Mouse (Mus musculus) CH12.LX (cell line): ENCODE measurements at regions not wholly inside any gene's neighbourhood (a gene's known extent, or its start where the extent isn't known, plus 50 kb on each side); places are given as distances from the start of the nearest gene placed in this dataset.

Experiments
- DNase-seq: peaks from one replicate; pipeline ENCODE4 v3.0.0-alpha.2; 2013; ENCODE audit errors: extremely low read depth
- H3K27ac ChIP-seq: 2 replicates; pipeline ENCODE4 v1.5.1; 2012; ENCODE audit warnings: low read depth, mild to moderate bottlenecking, control low read depth, moderate library complexity; ENCODE audit not compliant: insufficient read depth
- H3K27me3 ChIP-seq: replicated peaks from 2 replicates; pipeline ENCODE3; 2012; ENCODE audit warnings: inconsistent platforms
- H3K36me3 ChIP-seq, 2 experiments: replicated peaks in 1 of 2; 2 replicates each; pipeline versions ENCODE3 to v1.6.1; 2012; ENCODE audit warnings: inconsistent platforms in 1 of 2, low read length in 1 of 2, mild to moderate bottlenecking in 1 of 2, mixed read lengths in 1 of 2, moderate library complexity in 1 of 2; ENCODE audit not compliant: control insufficient read depth in 1 of 2, insufficient read depth in 1 of 2
- H3K4me1 ChIP-seq, 2 experiments: 2 replicates each; pipeline ENCODE4 v1.6.1; 2012; ENCODE audit warnings: inconsistent platforms in 1 of 2, moderate library complexity in 1 of 2; ENCODE audit not compliant: insufficient read depth in 2 of 2, control insufficient read depth in 1 of 2
- H3K4me2 ChIP-seq: 2 replicates; pipeline ENCODE4 v1.6.1; 2012; ENCODE audit warnings: low read depth, mild to moderate bottlenecking, control low read depth; ENCODE audit not compliant: poor library complexity, insufficient read depth, severe bottlenecking
- H3K4me3 ChIP-seq, 3 experiments: fragments of 150-350 bp in 1 of 3; sonication (generic) in 1 of 3; replicated peaks in 1 of 3; 2 replicates each; pipeline versions ENCODE3 to v1.5.1; 2011 to 2012; ENCODE audit warnings: low read depth in 2 of 3, low read length in 2 of 3, mild to moderate bottlenecking in 2 of 3, moderate library complexity in 2 of 3, control low read depth in 1 of 3, improper control_type of control experiment in 1 of 3, inconsistent platforms in 1 of 3, mixed read lengths in 1 of 3; ENCODE audit not compliant: poor library complexity in 1 of 3
- H3K79me2 ChIP-seq: replicated peaks from 2 replicates; pipeline ENCODE4 v1.6.1; 2012; ENCODE audit warnings: mild to moderate bottlenecking, moderate library complexity; ENCODE audit not compliant: control insufficient read depth, poor library complexity, insufficient read depth, severe bottlenecking; ENCODE audit errors: extremely low read depth
- H3K9ac ChIP-seq: 2 replicates; pipeline ENCODE4 v1.6.1; 2012; ENCODE audit warnings: low read depth, mild to moderate bottlenecking, control low read depth, moderate library complexity; ENCODE audit not compliant: insufficient read depth
- H3K9me3 ChIP-seq: replicated peaks from 2 replicates; pipeline ENCODE3; 2012; ENCODE audit warnings: low read length, inconsistent platforms, mixed read lengths
- CHD1 ChIP-seq: IDR thresholded peaks from 2 replicates; pipeline ENCODE4 v1.6.1; 2012; ENCODE audit warnings: low read depth, low read length, improper control_type of control experiment, inconsistent platforms
- ELF1 ChIP-seq: IDR thresholded peaks from 2 replicates; pipeline ENCODE4 v1.6.1; 2014; ENCODE audit warnings: low read depth, mild to moderate bottlenecking, inconsistent platforms, low read length, improper control_type of control experiment
- EP300 ChIP-seq: IDR thresholded peaks from 2 replicates; pipeline ENCODE4 v1.6.1; 2011; ENCODE audit warnings: low read length, improper control_type of control experiment
- ETS1 ChIP-seq: conservative IDR thresholded peaks from 2 replicates; pipeline ENCODE4 v1.6.1; 2012; ENCODE audit warnings: low read depth, mild to moderate bottlenecking, inconsistent platforms, low read length, improper control_type of control experiment, moderate library complexity
- KAT2A ChIP-seq: IDR thresholded peaks from 2 replicates; pipeline ENCODE4 v1.6.1; 2012; ENCODE audit warnings: low read length, improper control_type of control experiment, inconsistent platforms; ENCODE audit not compliant: insufficient replicate concordance
- MAFK ChIP-seq: IDR thresholded peaks from 2 replicates; pipeline ENCODE4 v1.6.1; 2011; ENCODE audit warnings: low read length, improper control_type of control experiment; ENCODE audit not compliant: insufficient replicate concordance
- MAZ ChIP-seq: IDR thresholded peaks from 2 replicates; pipeline ENCODE4 v1.6.1; 2012; ENCODE audit warnings: low read depth, mild to moderate bottlenecking, inconsistent platforms, low read length, improper control_type of control experiment, moderate library complexity
- NRF1 ChIP-seq: IDR thresholded peaks from 2 replicates; pipeline ENCODE4 v1.6.1; 2014; ENCODE audit warnings: low read depth, mild to moderate bottlenecking, inconsistent platforms, low read length, improper control_type of control experiment, moderate library complexity
- POLR2AphosphoS2 ChIP-seq: IDR thresholded peaks from 2 replicates; pipeline ENCODE4 v1.6.1; 2011; ENCODE audit warnings: low read depth, low read length, improper control_type of control experiment
- RAD21 ChIP-seq: IDR thresholded peaks from 2 replicates; pipeline ENCODE4 v1.6.1; 2011; ENCODE audit warnings: low read depth, mild to moderate bottlenecking, low read length, improper control_type of control experiment, moderate library complexity
- TBP ChIP-seq: conservative IDR thresholded peaks from 2 replicates; pipeline ENCODE4 v1.6.1; 2011; ENCODE audit warnings: low read depth, low read length, improper control_type of control experiment
- UBTF ChIP-seq: IDR thresholded peaks from 2 replicates; pipeline ENCODE4 v1.6.1; 2012; ENCODE audit warnings: low read depth, mild to moderate bottlenecking, inconsistent platforms, low read length, improper control_type of control experiment, moderate library complexity
- USF1 ChIP-seq: IDR thresholded peaks from 2 replicates; pipeline ENCODE4 v1.6.1; 2014; ENCODE audit warnings: low read depth, mild to moderate bottlenecking, inconsistent platforms, low read length, improper control_type of control experiment
- USF2 ChIP-seq: conservative IDR thresholded peaks from 2 replicates; pipeline ENCODE4 v1.6.1; 2011; ENCODE audit warnings: low read depth, low read length, improper control_type of control experiment
- ZC3H11A ChIP-seq: IDR thresholded peaks from 2 replicates; pipeline ENCODE4 v1.6.1; 2012; ENCODE audit warnings: low read depth, mild to moderate bottlenecking, inconsistent platforms, low read length, improper control_type of control experiment
- ZKSCAN1 ChIP-seq: IDR thresholded peaks from 2 replicates; pipeline ENCODE4 v1.6.1; 2012; ENCODE audit warnings: low read depth, inconsistent platforms, low read length, improper control_type of control experiment, borderline replicate concordance
- ZMIZ1 ChIP-seq: IDR thresholded peaks from 2 replicates; pipeline ENCODE4 v1.6.1; 2012; ENCODE audit warnings: low read depth, mild to moderate bottlenecking, inconsistent platforms, low read length, improper control_type of control experiment
- ZNF384 ChIP-seq: IDR thresholded peaks from 2 replicates; pipeline ENCODE4 v1.6.1; 2012; ENCODE audit warnings: low read depth, low read length, improper control_type of control experiment, inconsistent platforms
- dilution Hi-C: fragments of 300-500 bp; cut with MboI; formaldehyde crosslinking; loops from 2 replicates; pipeline ENCODE4 v1.14.3; 2020; ENCODE audit warnings: low sequenced_read_pairs; ENCODE audit not compliant: extremely low pct_unique_long_range_greater_than_20kb, extremely low pct_ligation_motif_present
- in situ Hi-C: fragments of 300-500 bp; cut with MboI; formaldehyde crosslinking; loops from 3 replicates; pipeline ENCODE4 v1.14.3; 2019; ENCODE audit warnings: low sequenced_read_pairs, low pct_ligation_motif_present, low pct_unique_long_range_greater_than_20kb, mixed read lengths

- Histone ChIP-seq H3K79me2 (no peaks in the 10 kb centered on the region), H3K27me3 (peaks cover 33% of the 10 kb centered on the region), H3K9me3 (no peaks in the 10 kb centered on the region), H3K4me3 (no peak overlapping the region), H3K4me1 (peaks cover 0 to 4% of the 10 kb centered on the region in 2 experiments; a peak in 3 of 4 replicates), H3K36me3 (no peaks in the 10 kb centered on the region)
- dilution Hi-C loops: no loop called here
- no peak for DNase-seq
- in situ Hi-C loops: no loop called here
- TF ChIP-seq USF1 (no peak), NRF1 (peak; percentile 65)
- TF ChIP-seq, all 38 proteins: peak for 1
- no peak overlapping the region for H3K9ac ChIP-seq
- no peak overlapping the region for H3K27ac ChIP-seq
- no peak overlapping the region for H3K4me2 ChIP-seq
Measured at GRCm38 (mm10) chr2:131801212-131801611, 58.3 kb downstream of the Erv3 start.

GRCm38 (mm10) chr2:131800126-131800894 is 59.2 kb downstream of the Erv3 start:
- Histone ChIP-seq H3K4me1 (peaks cover 0 to 4% of the 10 kb centered on the region in 2 experiments; a peak in 3 of 4 replicates), H3K9ac (no peak overlapping the region), H3K27me3 (peaks cover 30% of the 10 kb centered on the region)
- dilution Hi-C loops: no loop called here
- no peak for TF ChIP-seq UBTF
- no peak for TF ChIP-seq MAFK
- TF ChIP-seq POLR2AphosphoS2: no peak
- TF ChIP-seq CHD1: no peak
- no peak for TF ChIP-seq RAD21
- TF ChIP-seq USF2: no peak
- no peak for TF ChIP-seq EP300
- no peak for TF ChIP-seq ZKSCAN1
- TF ChIP-seq TBP: no peak
- TF ChIP-seq KAT2A: no peak
- TF ChIP-seq ZNF384: no peak
- TF ChIP-seq MAZ: no peak
- TF ChIP-seq ETS1: no peak
- TF ChIP-seq ZC3H11A: no peak
- no peak for TF ChIP-seq ZMIZ1
- TF ChIP-seq ELF1: no peak
- TF ChIP-seq, all 38 proteins: peak for 0
- no peak for DNase-seq
- Histone ChIP-seq H3K79me2 (no peaks in the 10 kb centered on the region), H3K27ac (no peak overlapping the region), H3K36me3 (no peaks in the 10 kb centered on the region), H3K4me3 (no peak overlapping the region), H3K4me2 (no peak overlapping the region), H3K9me3 (no peaks in the 10 kb centered on the region)
- in situ Hi-C loops: no loop called here
